Mouse (Mus musculus): ENCODE data around the gene Enox1.

- TF ChIP-seq TBP (conservative IDR thresholded peaks at IDR 0.05; ENCODE audit: low read depth, low read length) (no peak), KAT2A (IDR thresholded peaks at IDR 0.05; ENCODE audit: insufficient replicate concordance, low read length) (no peak), GABPA (IDR thresholded peaks at IDR 0.05; ENCODE audit: insufficient replicate concordance, low read depth, low read length) (no peak), POLR2A (IDR thresholded peaks at IDR 0.05; ENCODE audit: low read depth, low read length) (no peak), CTCF (conservative IDR thresholded peaks at IDR 0.05 in 1 of 2, IDR thresholded peaks at IDR 0.05 in 1 of 2; ENCODE audit: low read depth in 2 of 2, low read length in 2 of 2) (no peak), BHLHE40 (IDR thresholded peaks at IDR 0.05; ENCODE audit: low read depth, low read length) (no peak), ZC3H11A (IDR thresholded peaks at IDR 0.05; ENCODE audit: low read depth, low read length) (no peak)
Observed at GRCm38 (mm10) chr14:77646196-77646595, 489.6 kb downstream of the Enox1 start.
